ENCODE assay signal across 16 mouse cellular contexts in genomic region chr16:37926087-37926486, GRCm38 (mm10). TPM values are rescaled to one million over a fixed set of nuclear protein-coding genes. Genes with fewer than 3 reads are reported as not detected.
DNase-seq lines count a peak whose midpoint lies in the region; ATAC-seq and TF ChIP-seq lines count a peak whose summit lies in the region.
"Had no signal": no experiment of that assay in that cellular context is flagged by ENCODE, and none has a peak within 500 bp of the region (broad histone marks: within the 10 kb centered on the region; RNA-seq: fewer than 3 reads in every experiment).

No protein-coding gene starts in this region.

- H3K27ac ChIP-seq in heart, embryonic 13.5 days (replicated peaks): peak overlapping the region; percentile 56
- H3K27ac ChIP-seq in forebrain, embryonic 10.5 days: peak overlapping the region; percentile 72
- peak overlapping the region; percentile 70 for H3K27ac ChIP-seq in hindbrain, embryonic 13.5 days
- H3K27ac ChIP-seq in midbrain, embryonic 16.5 days (ENCODE audit: low read length): peak overlapping the region; percentile 47; the same call in 1 of the 2 replicates
- no peak overlapping the region for H3K27ac ChIP-seq in liver, postnatal 0 days (ENCODE audit: low read depth)
- H3K27ac ChIP-seq: layer of hippocampus, adult 2 months; stomach, postnatal 0 days had no signal

- DNase-seq in heart, postnatal 4 days: no peak
- no peak for DNase-seq in forebrain, embryonic 10.5 days (ENCODE audit: extremely low spot score, low spot score)
- DNase-seq in c-Kit-positive CD71-positive TER-119-positive erythroid progenitor cells, embryonic 14.5 days (ENCODE audit: low spot score): no peak
- DNase-seq in spleen, adult 18-20 months: no peak
- no peak for DNase-seq in liver, postnatal 0 days
- DNase-seq: cerebellum, postnatal 36 days; gastrocnemius, postnatal 36 days; kidney, adult 18-20 months had no signal

- peaks cover 9% of the 10 kb centered on the region for H3K4me1 ChIP-seq in heart, embryonic 13.5 days
- peaks cover 41% of the 10 kb centered on the region for H3K4me1 ChIP-seq in forebrain, embryonic 10.5 days
- H3K4me1 ChIP-seq in hindbrain, embryonic 13.5 days (replicated peaks): peaks cover 27% of the 10 kb centered on the region
- H3K4me1 ChIP-seq in midbrain, embryonic 16.5 days (ENCODE audit: control insufficient read depth, insufficient read depth, low read length): peaks cover 24% of the 10 kb centered on the region
- H3K4me1 ChIP-seq in liver, postnatal 0 days (ENCODE audit: insufficient read depth): no peaks in the 10 kb centered on the region

- H3K27me3 ChIP-seq in heart, embryonic 13.5 days (replicated peaks): no peaks in the 10 kb centered on the region
- H3K27me3 ChIP-seq in forebrain, embryonic 10.5 days (ENCODE audit: poor library complexity, severe bottlenecking): no peaks in the 10 kb centered on the region
- no peaks in the 10 kb centered on the region for H3K27me3 ChIP-seq in hindbrain, embryonic 13.5 days
- H3K27me3 ChIP-seq in midbrain, embryonic 16.5 days (ENCODE audit: control insufficient read depth, insufficient read depth, low read depth, low read length): no peaks in the 10 kb centered on the region
- H3K27me3 ChIP-seq in liver, postnatal 0 days (ENCODE audit: insufficient read depth, low read length): no peaks in the 10 kb centered on the region

- no peaks in the 10 kb centered on the region for H3K9me3 ChIP-seq in heart, embryonic 13.5 days
- H3K9me3 ChIP-seq in forebrain, embryonic 10.5 days: peaks cover 4% of the 10 kb centered on the region; the same call in 1 of the 2 replicates
- H3K9me3 ChIP-seq in hindbrain, embryonic 13.5 days: no peaks in the 10 kb centered on the region
- H3K9me3 ChIP-seq in midbrain, embryonic 16.5 days (replicated peaks; ENCODE audit: control insufficient read depth, low read length, poor library complexity, severe bottlenecking): no peaks in the 10 kb centered on the region
- no peaks in the 10 kb centered on the region; the same call in 1 of the 2 replicates for H3K9me3 ChIP-seq in liver, postnatal 0 days (ENCODE audit: low read length)
- H3K9me3 ChIP-seq: G1E had no signal

- no peak overlapping the region for H3K9ac ChIP-seq in heart, embryonic 13.5 days
- H3K9ac ChIP-seq in hindbrain, embryonic 13.5 days: peak overlapping the region; percentile 29; the same call in 1 of the 2 replicates
- H3K9ac ChIP-seq in midbrain, embryonic 16.5 days (ENCODE audit: low read depth, low read length): 0 out of 2 replicates have a peak overlapping the region, but pooled peaks have one; percentile 38
- H3K9ac ChIP-seq in liver, postnatal 0 days (replicated peaks): no peak overlapping the region

- peak overlapping the region; percentile 24; the same call in 1 of the 2 replicates for H3K4me2 ChIP-seq in heart, embryonic 13.5 days
- H3K4me2 ChIP-seq in hindbrain, embryonic 13.5 days: peak overlapping the region; percentile 13; the same call in 1 of the 2 replicates
- H3K4me2 ChIP-seq in midbrain, embryonic 16.5 days (ENCODE audit: low read length): peak overlapping the region; percentile 27; the same call in 1 of the 2 replicates
- no peak overlapping the region for H3K4me2 ChIP-seq in liver, postnatal 0 days (ENCODE audit: low read depth, low read length)

- WGBS in heart, embryonic 13.5 days: 22% methylated on average over 7 of the region's 7 CpGs
- 12% methylated on average over 7 of the region's 7 CpGs for WGBS in forebrain, embryonic 10.5 days
- WGBS in hindbrain, embryonic 13.5 days: 6% methylated on average over 7 of the region's 7 CpGs
- WGBS in midbrain, embryonic 16.5 days: 7% methylated on average over 7 of the region's 7 CpGs
- WGBS in liver, postnatal 0 days (ENCODE audit: insufficient replicate concordance): 61% methylated on average over 7 of the region's 7 CpGs

- no peak for TF ChIP-seq CTCF in liver, postnatal 0 days (IDR thresholded peaks at IDR 0.05; ENCODE audit: low read depth)

- no peaks in the 10 kb centered on the region for H3K36me3 ChIP-seq in heart, embryonic 13.5 days
- H3K36me3 ChIP-seq in forebrain, embryonic 10.5 days (replicated peaks): no peaks in the 10 kb centered on the region
- H3K36me3 ChIP-seq in hindbrain, embryonic 13.5 days: no peaks in the 10 kb centered on the region
- H3K36me3 ChIP-seq in midbrain, embryonic 16.5 days (ENCODE audit: control insufficient read depth, insufficient read depth, low read length): no peaks in the 10 kb centered on the region
- no peaks in the 10 kb centered on the region for H3K36me3 ChIP-seq in liver, postnatal 0 days (replicated peaks; ENCODE audit: insufficient read depth, low read length)
- H3K36me3 ChIP-seq: G1E had no signal

- H3K4me3 ChIP-seq in heart, embryonic 13.5 days: no peak overlapping the region
- H3K4me3 ChIP-seq in forebrain, embryonic 10.5 days: peak overlapping the region; percentile 7; the same call in 1 of the 2 replicates
- no peak overlapping the region for H3K4me3 ChIP-seq in hindbrain, embryonic 13.5 days
- no peak overlapping the region for H3K4me3 ChIP-seq in midbrain, embryonic 16.5 days (ENCODE audit: low read depth, low read length)
- no peak overlapping the region for H3K4me3 ChIP-seq in liver, postnatal 0 days (ENCODE audit: low read depth, low read length)
- H3K4me3 ChIP-seq: layer of hippocampus, adult 2 months had no signal

- no peak for ATAC-seq in heart, embryonic 13.5 days (ENCODE audit: extremely low read depth, insufficient number of reproducible peaks, low FRiP score, low TSS enrichment)
- peak; percentile 35 for ATAC-seq in hindbrain, embryonic 13.5 days (ENCODE audit: low FRiP score)
- peak; percentile 73; the same call in 1 of the 2 replicates for ATAC-seq in midbrain, embryonic 16.5 days
- ATAC-seq in liver, postnatal 0 days: no peak
- ATAC-seq: activated CD4-positive, CD25-positive, alpha-beta regulatory T cell, adult 4 months had no signal

- TF ChIP-seq EP300 in liver, postnatal 0 days (IDR thresholded peaks at IDR 0.05; ENCODE audit: low read depth): no peak

RNA-seq across cellular contexts. Expression of gene Gpr156, which starts 9.8 kb away (rescaled TPM):
- polyA plus RNA-seq in heart, embryonic 13.5 days (2015; fragmentation: Nextera tagmentation; extraction: Ambion mirVana): 0.47 and 0.52 TPM in 2 replicates
- under 1 TPM; 0.45 to 0.47 TPM for total RNA-seq in heart, postnatal 4 days (2021)
- 1.3 and 1.6 TPM in 2 replicates for polyA plus RNA-seq in forebrain, embryonic 10.5 days (2016; fragmentation: Nextera tagmentation; extraction: Ambion mirVana)
- 5.0 TPM in 2 replicates for polyA plus RNA-seq in hindbrain, embryonic 13.5 days (2015; fragmentation: Nextera tagmentation; extraction: Ambion mirVana)
- 5.1 and 5.8 TPM in 2 replicates for polyA plus RNA-seq in midbrain, embryonic 16.5 days (2015; fragmentation: Nextera tagmentation; extraction: Ambion mirVana)
- 0.02 TPM in 1 of 2 replicates, not detected in the other for polyA plus RNA-seq in liver, postnatal 0 days (2015; fragmentation: Nextera tagmentation; extraction: Ambion mirVana)
- total RNA-seq: liver, adult 2 months had no signal
- polyA plus RNA-seq: activated CD4-positive, CD25-positive, alpha-beta regulatory T cell, adult 4 months; G1E; liver, adult 2 months had no signal

RNA-seq across cellular contexts. Expression of gene Lrrc58, which starts 57.9 kb away (rescaled TPM):
- polyA plus RNA-seq in heart, embryonic 13.5 days (2015; fragmentation: Nextera tagmentation; extraction: Ambion mirVana): 35.0 and 37.1 TPM in 2 replicates
- 10 to 100 TPM; 89.6 to 90.1 TPM for total RNA-seq in heart, postnatal 4 days (2021)
- polyA plus RNA-seq in forebrain, embryonic 10.5 days (2016; fragmentation: Nextera tagmentation; extraction: Ambion mirVana): 55.3 and 57.7 TPM in 2 replicates
- polyA plus RNA-seq in hindbrain, embryonic 13.5 days (2015; fragmentation: Nextera tagmentation; extraction: Ambion mirVana): 46.1 and 49.0 TPM in 2 replicates
- 41.5 and 41.7 TPM in 2 replicates for polyA plus RNA-seq in midbrain, embryonic 16.5 days (2015; fragmentation: Nextera tagmentation; extraction: Ambion mirVana)
- polyA plus RNA-seq in liver, postnatal 0 days (2015; fragmentation: Nextera tagmentation; extraction: Ambion mirVana): 10.8 and 11.6 TPM in 2 replicates

Comparison
In these comparisons a context has a peak if more than half of its experiments do, and no peak if none do; other contexts are left out.
1. ATAC-seq: peak in hindbrain, embryonic 13.5 days (single experiment) and midbrain, embryonic 16.5 days (single experiment); none in heart, embryonic 13.5 days (single experiment) and liver, postnatal 0 days (single experiment).
2. H3K9ac ChIP-seq: peak in hindbrain, embryonic 13.5 days (single experiment) and midbrain, embryonic 16.5 days (single experiment); none in heart, embryonic 13.5 days (single experiment) and liver, postnatal 0 days (single experiment).